Mouse (Mus musculus) frontal cortex, postnatal 10 days (tissue): ENCODE measurements around the gene Lmf1.

Experiments
- DNase-seq, 2 experiments: peaks; one replicate each; pipeline ENCODE4 v3.0.0; 2022; ENCODE audit warnings: low spot score in 2 of 2, mixed read lengths in 1 of 2

Gene Lmf1

DNA sequence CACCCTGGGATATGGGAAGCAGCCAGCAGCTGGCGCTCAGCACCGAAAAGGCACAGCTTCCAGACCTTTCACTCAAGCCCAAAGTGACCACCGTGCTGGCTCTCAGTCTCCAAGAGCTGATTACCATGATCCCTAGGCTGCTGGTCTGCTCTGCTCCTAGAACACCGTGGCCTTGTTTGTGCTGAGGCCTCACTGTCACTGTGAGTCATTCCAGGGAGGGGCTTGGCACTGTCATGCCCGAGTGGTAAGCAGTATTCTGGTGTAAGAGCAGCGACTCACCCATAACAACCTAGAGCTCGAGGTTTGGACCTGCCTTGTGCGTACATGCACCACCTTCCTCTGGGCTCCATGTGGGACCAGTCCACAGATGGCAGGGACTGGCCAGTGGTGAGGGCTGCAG, 63.1 kb downstream of the Lmf1 start:
- DNase-seq, result no peak

DNA sequence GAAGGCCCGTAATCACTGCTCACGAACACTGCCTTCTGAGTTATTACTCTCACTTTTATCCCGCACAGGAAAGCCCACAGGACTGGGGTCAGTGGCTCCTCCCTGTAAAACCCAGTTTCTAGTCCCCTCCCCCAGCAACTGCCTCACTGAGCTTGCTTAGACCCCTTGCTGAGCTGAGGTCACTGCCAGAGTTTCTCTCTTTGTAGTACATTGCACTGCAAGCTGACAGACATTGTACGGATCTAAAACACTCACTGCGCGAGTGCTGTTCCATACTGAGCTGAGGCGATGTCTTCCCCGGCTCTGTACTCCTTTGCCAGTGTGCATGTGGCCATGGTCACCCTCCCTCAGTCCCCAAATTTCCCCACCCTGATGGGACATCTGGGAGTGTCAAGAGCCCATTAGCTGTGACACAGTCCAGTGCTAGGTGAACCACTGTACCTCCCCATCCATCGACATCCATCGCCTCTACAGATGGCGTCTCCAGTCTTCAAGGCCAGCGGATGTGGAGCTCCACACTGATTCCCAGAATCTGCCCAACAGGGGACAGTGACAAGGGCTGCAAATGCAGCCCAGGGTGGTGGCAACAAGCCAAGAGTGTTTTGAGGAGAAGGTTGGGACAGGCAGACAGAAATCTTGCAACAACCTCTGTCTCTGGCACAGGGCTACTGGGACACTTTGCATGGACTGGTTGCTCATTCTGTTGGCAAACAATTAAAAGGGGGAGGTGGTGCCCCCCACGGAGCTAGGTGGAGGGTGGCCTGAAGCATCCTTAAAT, 64.8 kb downstream of the Lmf1 start:
- no peak for DNase-seq

DNA sequence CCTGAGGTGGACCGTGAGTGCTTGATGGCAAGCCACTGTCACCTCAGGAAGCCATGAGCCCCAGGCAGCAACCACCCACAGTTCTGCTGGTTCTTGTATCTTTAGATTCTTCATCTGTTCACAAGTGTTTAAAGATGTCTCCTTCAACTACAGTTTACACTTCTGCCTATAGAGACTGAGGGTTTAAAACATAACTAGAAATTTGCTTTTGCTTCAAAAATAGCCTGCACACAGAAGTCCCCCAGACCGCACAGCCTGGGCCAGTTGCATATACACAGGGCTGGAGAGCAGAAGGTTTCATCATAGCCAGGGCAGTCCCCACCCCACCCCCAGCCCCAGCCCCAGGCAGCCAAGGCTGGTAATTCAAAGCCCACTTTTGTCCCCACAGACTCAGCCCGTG, 65.9 kb downstream of the Lmf1 start:
- DNase-seq, result no peak

DNA sequence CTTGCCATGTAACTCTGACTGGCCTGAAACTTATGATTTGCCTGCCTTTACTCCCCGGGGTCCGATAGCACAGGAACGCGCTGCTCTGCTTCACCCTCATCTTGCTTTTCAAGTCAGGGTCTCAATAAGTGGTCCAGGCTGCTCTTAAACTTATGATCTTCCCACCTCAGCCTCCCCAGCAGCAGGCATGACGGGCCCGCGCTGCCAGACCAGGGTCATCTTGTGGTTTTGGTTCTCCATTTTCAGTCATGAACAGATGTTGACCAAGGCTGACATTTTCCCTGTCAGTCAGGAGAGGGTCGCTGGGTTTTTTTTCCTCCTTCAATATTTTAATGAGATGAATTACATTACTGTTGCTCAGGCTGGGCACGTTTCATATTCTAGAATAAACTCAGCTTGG, 66.8 kb downstream of the Lmf1 start:
- no peak for DNase-seq

DNA sequence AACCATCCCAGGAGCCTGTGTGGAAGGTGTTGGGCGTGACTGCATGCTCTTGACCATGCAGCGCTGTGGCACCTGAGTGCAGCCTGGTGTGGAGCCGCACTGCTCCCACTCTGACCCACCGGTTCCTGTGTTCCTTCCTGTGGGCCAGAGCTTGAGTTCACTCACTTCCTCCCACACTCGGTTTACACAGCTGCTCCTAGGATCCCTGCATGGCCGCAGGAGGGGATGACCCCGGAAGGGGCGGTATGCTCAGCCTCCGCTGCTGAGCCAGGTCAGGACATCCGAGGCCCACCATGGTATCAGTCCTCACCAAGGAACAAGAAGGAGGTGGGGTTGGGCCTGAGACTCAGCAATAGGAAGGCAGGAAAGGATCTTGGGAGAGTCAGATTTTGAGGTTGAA, 69.0 kb downstream of the Lmf1 start:
- DNase-seq, result no peak

DNA sequence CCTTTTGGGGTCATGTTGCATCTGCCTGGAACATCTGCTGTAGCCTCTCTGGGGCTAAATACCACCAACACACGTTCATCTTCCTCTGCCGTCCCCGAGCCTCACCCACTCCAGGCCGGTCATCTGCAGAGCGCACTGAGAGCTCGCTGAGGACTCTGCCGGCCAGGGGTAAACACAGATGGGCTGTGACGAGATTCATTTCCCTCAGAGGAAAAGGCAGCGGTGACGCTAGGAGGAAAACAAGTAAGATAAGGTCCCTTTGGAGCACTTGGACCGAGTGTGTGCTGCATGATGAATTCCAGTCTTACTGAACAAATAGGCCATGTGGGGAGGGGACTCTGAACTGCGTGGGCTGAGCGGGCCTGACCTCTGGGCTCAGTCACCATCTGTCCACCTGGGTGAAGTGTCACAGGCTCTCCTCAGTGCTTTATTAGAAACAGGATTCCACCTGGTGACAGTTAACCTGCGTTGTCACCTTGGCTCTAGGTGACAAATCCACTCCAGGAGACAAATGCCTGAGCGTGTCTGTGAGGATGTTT, 69.9 kb downstream of the Lmf1 start:
- DNase-seq, result no peak

DNA sequence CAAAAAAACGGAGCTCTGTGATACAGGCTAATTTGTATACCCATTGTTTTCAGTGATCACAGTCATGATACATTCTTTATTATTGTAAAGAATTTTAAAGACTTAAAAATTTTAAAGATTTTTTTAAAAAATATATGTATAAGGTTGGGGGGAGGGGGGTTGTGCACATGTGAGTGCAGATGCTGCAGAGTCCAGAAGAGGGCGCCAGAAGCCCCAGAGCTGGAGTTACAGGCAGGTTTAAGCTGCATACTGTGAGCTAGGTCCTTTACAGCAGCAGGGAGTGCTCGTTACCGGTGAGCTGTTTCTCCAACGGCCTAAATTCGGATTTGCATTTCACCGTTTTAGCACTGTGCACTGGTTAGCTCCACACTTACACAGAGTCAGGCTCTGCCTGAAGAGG, 71.8 kb downstream of the Lmf1 start:
- DNase-seq, result no peak

DNA sequence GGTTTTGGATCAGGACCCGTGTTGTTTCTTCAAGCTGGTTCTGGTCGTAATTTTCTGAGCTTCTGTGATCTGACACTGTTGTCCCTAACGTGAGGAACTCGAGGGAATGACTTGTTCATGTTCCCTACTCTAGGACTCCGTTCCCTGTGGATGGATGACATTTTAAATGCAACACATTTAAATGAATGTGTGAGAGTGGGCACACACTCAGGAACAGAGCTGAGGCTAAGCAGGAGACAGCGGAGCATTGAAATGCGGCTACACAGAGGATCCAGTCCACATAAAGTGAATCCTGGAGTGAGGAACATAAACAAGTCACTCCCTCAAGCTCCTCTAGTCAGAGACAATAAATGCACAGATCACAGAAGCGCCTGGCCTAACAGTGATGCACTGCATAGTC, 73.4 kb downstream of the Lmf1 start:
- DNase-seq, result no peak

DNA sequence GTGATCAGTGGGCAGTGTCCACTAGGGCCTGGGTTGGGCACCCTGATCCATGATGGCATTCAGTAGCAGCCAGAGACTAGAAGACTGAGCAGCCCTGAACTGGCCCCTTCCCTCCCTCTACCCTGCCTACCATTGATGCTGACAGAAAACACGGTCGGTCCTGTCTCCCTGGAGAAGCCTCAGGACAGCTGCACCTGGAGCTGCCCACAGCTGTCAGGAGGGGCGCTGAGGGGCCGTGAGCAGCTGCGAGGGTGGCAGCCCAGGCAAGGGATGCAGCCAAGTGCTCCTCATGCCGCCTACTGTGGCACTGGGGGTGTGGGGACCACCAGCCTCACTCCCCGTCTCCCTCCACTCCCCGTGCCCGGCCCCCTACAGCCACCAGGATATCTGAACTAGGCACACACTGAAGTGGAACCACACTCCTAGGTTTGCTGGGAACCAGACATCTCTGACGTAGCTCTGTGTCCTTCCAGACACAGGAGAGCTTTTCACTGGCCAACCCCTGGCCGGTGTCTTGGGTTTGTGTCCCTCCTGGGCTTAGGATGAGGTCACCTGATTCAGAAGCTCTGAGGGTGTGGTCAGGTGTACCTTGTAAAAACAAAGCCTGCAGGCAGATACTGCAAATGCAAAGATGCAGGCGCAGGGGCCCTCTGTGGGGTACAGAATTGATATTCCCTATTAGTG, 77.4 kb downstream of the Lmf1 start:
- DNase-seq, result no peak

DNA sequence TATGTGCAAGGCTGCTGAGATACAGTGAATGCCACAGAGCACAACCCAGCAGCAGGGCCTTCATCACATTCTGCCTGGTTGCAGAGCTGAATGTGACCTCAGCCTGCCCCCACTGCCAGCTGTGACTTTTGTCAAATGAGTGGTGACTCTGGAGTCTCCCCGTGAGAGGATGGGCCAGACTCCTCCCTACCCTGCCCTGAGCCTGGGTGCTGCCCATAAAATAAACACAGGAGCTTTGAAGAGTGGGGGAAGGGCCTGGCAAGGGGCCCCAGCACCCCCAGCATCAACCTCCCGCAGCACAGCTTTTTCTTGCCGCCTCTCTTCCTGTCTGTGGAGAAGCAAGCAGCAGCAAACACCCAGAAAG, 77.9 kb downstream of the Lmf1 start:
- no peak for DNase-seq

DNA sequence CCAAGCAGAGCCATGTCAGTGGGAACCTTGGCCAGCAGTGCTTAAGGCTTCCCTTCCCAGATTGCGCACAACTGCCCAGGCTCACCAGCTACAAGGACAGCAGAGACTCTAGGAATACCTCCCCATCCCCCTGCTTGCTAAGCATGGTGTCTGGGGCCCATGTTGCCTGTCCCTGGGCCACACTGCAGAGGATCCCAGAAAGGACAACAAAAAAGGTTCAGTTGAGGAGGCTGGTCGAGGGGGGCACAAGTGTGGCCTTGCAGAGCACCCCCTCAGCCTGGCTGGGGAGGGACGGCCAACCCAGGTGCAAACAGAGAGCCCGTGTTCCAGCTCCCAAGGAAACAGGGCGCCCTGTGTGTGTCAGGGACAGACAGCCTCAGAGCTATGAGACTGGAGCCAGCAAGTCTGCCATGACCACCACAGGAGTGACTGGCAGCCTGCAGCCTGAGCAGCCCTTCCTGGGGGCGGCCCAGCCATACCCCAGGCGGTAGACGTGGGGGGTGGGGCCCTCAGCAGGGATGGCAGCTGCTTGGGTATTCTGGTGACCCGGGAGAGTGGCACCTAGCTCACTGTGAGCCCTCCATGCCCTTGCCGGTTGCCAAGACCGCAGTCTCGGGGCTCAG, 84.4 kb downstream of the Lmf1 start:
- DNase-seq, result peak; percentile 53 to 74

DNA sequence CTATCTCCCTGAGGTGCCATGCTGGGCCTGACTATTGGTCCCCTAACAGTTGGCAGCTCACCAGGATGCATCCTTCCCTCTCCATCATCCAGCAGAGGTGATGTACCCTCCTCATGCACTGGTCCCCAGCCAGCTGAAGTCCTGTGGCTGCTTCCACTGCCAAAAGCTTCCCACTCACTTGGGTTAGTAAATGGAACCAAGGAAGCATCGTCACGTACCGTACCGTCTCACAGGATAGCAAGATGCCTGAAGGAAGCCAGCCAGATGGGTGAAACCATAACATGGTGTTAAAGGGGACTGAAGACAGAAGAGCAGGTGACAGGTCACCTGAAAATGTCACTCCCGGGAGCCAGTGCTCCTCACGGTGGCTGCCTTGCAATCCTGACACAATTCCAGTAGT, 86.6 kb downstream of the Lmf1 start:
- DNase-seq, result no peak

DNA sequence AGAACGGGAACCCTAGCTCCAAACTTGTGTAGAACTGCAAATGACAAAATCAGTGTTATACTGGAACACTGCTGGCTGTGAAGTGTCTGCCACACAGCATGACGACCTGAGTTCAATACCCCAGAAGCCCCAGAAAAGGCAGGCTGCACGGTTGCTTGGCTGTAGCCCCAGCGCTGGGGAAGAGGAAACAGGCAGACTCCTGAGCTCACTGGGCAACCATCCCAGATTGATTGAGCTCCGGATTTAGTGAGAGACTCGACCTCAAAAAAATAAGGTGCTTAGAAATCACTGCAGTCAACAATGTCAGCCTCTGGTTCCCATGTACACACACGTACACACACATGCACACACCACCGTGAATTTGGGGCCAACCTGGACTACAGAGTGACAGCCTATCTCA, 87.0 kb downstream of the Lmf1 start:
- DNase-seq, result no peak

DNA sequence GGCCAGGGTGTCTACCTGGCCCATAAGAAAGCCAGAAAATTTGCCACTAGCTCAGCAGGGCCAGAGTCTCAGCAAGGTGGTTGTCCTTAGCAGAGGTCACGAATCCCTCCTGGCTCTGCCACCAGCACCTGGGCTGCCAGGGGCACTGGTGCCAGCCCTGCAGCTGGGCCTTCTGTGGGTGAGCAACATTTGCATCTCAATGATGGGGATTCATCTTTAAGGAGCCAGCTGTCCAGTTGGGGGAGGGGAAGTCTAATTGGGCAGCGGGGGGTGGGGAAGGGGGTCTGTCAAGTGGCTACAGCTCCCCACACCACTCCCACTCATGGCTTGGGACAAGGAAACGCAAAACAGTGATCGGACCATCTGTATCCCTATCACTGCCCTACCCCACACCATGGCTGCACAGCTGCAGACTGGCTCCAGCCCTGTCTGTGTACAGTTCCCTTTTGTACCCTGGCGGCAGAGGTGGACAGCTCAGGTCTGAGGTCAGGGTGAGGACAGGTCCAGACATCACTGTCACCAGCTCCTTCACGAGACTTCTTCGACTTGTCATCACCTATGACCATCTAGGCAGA, 89.7 kb downstream of the Lmf1 start:
- no peak for DNase-seq

DNA sequence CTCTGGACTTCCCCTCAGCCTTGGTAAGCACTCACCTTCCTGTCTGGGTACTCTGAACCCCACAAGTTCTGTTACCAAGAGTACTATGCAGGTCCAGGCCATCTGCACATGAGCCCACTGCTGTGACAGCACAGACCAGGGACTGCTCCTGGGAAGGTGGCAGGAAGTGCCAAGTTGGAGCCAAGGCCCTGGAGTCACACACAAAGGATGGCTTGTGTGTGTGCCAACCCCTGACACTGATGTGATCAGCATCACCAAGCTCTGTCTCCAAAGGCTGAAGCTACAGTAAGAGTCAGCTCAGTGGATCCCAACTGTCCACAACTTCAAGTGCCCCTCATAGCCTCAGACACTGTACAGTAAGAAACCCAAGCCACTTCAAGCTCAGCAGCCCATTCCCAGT, 94.1 kb downstream of the Lmf1 start:
- no peak for DNase-seq

DNA sequence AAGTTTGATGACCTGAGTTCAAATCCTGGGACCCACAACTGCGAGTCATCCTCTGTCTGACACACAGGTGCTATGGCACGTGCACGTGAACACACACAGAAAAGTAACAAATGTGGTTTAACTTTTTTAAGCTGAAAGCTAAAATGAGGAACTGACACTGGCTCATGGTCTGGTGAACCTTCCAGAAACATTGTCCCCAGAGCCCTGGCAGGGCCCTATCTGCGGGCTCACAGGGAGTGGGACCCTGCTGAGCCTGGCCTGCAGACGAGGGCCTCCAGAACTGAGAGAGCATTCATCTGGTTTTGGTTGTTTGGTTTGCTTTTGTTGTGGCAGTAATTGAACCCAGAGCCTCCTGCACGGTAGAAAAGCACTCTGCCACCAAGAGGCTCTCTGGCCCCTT, 99.1 kb downstream of the Lmf1 start:
- no peak for DNase-seq

DNA sequence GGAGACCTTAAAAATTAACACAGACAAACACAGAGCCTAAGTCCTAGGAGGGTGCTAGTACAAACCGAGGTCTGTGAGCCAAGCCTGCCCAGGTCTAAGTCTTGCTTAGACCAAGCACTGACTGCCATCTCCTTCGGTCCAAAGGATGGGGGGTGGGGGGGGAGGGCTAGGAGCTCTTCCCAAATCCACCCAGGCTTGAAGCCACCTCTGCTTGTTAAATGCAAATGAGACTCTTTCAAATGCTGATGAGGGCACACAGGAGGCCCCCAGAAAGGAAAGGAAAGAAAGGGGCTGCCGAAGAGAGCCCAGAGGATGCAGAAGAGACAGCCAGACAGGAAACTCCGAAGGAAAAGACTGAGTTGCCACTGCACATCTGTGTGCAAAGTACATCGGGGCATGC, 100.9 kb downstream of the Lmf1 start:
- DNase-seq, result no peak

DNA sequence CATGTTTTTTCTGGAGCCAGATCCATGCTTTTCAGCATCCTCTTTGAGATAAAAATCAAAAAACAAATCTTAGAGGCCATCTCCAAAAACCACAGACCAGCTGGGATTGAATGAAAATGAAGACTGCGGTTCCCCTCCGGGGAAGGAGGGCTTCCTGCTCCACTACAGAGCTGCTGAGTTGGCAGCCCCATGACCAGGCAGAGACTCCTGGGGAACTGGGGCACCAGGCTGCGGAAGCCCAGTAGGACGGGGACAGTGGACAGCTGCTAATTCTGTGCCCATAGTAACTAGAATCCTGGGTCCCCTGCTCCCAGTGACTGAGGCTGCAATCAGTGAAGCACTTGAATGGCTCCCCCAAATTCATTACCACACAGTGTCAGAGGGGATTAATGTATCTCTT, 102.8 kb downstream of the Lmf1 start:
- no peak for DNase-seq

DNA sequence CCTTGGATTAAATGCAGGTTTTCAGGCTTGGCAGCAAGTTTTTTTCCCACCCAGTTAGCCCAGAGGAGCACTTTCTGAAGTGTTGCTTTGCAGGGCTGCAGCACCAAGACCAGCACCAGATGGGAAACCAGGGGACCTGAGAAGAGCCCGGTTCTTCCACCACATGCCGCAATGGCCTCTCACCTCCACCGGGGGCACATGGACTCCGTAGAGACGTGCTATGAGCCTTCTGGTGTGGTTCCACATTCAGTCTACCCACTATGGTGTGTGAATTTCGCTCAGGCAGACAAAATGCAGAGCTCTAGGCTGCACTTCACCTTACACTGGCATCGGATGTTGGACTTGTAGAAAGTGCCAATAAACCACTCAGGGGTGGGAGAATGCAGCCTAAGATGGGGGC, 107.4 kb downstream of the Lmf1 start:
- no peak for DNase-seq

DNA sequence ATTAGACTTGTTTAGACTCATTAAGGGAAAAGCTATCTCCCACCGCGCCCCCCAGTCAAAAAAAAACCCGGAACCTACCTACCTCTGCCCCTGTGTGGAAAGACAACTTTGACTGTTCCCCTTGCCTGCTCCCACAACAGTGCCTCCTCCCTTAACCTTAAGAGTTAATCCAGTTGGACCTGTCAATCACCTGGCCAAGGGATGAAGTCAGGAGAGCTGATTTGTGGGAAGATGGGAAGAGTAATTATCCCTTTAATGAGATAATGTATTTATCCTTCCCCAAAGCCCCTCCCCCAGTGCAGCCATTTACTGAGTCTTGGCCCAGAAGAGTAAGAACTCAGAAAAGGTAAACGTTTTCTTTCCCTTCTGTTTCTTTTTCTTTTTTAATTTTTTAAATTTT, 110.0 kb downstream of the Lmf1 start:
- no peak for DNase-seq

DNA sequence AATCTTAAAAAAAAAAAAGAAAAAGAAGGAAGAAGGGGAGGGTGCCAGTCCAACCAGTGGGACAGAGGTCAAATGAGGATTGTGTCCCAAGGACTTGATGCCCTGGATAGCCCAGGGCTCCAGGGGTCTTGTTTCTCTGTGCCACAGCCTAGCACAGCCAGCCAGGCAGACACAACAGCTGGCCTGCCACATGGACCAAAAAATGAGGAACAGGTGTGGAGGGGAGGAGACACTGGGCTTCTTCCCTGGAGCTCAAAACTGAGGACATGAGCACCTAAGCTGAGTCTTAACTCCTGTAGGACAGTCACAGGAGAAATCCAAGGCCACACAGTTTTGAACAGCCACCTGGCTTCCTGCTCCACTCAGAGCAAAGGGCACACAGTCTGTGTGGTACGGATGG, 117.4 kb downstream of the Lmf1 start:
- no peak for DNase-seq

DNA sequence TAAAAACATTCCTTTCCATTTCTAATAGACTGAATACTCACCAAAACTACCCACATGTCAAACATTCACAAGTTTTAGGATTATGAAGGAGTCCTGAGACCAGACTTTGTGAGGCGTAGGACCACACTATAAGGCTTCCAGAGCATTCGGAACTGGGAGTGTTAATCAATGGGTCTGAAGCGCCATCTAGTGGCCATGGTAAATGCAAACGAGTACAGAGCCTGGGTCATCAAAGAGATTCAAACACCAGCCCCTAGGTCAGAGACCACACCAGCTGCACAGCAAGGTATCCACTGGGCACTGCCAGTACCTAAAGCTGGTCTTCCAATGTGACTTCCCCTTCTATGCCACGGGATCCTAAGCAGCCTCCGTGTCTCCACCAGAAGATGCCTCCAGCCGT, 119.6 kb downstream of the Lmf1 start:
- peak in 1 of 2 experiments; percentile 74 for DNase-seq
